ENCODE assay signal across 10 mouse cellular contexts in genomic region chr17:86785612-86786011, GRCm38 (mm10). TPM values are rescaled to one million over a fixed set of nuclear protein-coding genes. Genes with fewer than 3 reads are reported as not detected.
DNase-seq lines count a peak whose midpoint lies in the region; ATAC-seq and TF ChIP-seq lines count a peak whose summit lies in the region.
"Had no signal": no experiment of that assay in that cellular context is flagged by ENCODE, and none has a peak within 500 bp of the region (broad histone marks: within the 10 kb centered on the region; RNA-seq: fewer than 3 reads in every experiment).

No protein-coding gene starts in this region.

- no peak for TF ChIP-seq CTCF in hindbrain, postnatal 0 days (IDR thresholded peaks at IDR 0.05; ENCODE audit: low read depth)
- TF ChIP-seq CTCF in midbrain, postnatal 0 days (IDR thresholded peaks at IDR 0.05), result no peak

- DNase-seq in hindbrain, postnatal 0 days (ENCODE audit: low spot score), result peak; percentile 34
- no peak for DNase-seq in hindbrain, embryonic 14.5 days (ENCODE audit: low spot score)
- DNase-seq in midbrain, postnatal 0 days (ENCODE audit: low spot score), result peak; percentile 32
- peak; percentile 49 for DNase-seq in layer of hippocampus, adult 9-11 months
- DNase-seq in adrenal gland, postnatal 14 days, result no peak
- DNase-seq in adrenal gland, adult 18-20 months (ENCODE audit: low spot score in 2 of 2), result no peak

- no peaks in the 10 kb centered on the region for H3K36me3 ChIP-seq in hindbrain, postnatal 0 days (ENCODE audit: insufficient read depth, low read length)
- H3K36me3 ChIP-seq in hindbrain, embryonic 14.5 days (replicated peaks; ENCODE audit: control insufficient read depth, insufficient read depth), result no peaks in the 10 kb centered on the region
- H3K36me3 ChIP-seq in midbrain, postnatal 0 days (ENCODE audit: insufficient read depth, low read length), result no peaks in the 10 kb centered on the region
- H3K36me3 ChIP-seq in midbrain, embryonic 16.5 days (ENCODE audit: control insufficient read depth, insufficient read depth, low read length), result no peaks in the 10 kb centered on the region
- H3K36me3 ChIP-seq in stomach, embryonic 16.5 days (ENCODE audit: control insufficient read depth, insufficient read depth, low read length), result no peaks in the 10 kb centered on the region
- H3K36me3 ChIP-seq: hindbrain, embryonic 15.5 days had no signal

- H3K27me3 ChIP-seq in hindbrain, postnatal 0 days (ENCODE audit: insufficient read depth, low read length), result no peaks in the 10 kb centered on the region
- H3K27me3 ChIP-seq in hindbrain, embryonic 14.5 days (ENCODE audit: control insufficient read depth, insufficient read depth, low read length), result no peaks in the 10 kb centered on the region
- H3K27me3 ChIP-seq in midbrain, postnatal 0 days (ENCODE audit: insufficient read depth, low read length), result 0 out of 2 replicates have a peak, but pooled peaks cover 3% of the 10 kb centered on the region
- H3K27me3 ChIP-seq in midbrain, embryonic 16.5 days (ENCODE audit: control insufficient read depth, insufficient read depth, low read depth, low read length), result no peaks in the 10 kb centered on the region
- H3K27me3 ChIP-seq in stomach, embryonic 16.5 days (ENCODE audit: control insufficient read depth, insufficient read depth, low read length), result no peaks in the 10 kb centered on the region; the same call in 1 of the 2 replicates
- H3K27me3 ChIP-seq: hindbrain, embryonic 15.5 days had no signal

- ATAC-seq in hindbrain, postnatal 0 days, result peak; percentile 66; the same call in 1 of the 2 replicates
- no peak for ATAC-seq in hindbrain, embryonic 14.5 days (ENCODE audit: low FRiP score)
- ATAC-seq in midbrain, postnatal 0 days (ENCODE audit: low FRiP score), result no peak
- ATAC-seq in midbrain, embryonic 16.5 days, result no peak
- ATAC-seq in stomach, embryonic 16.5 days (ENCODE audit: insufficient read depth, low FRiP score), result no peak

- H3K9me3 ChIP-seq in hindbrain, postnatal 0 days (ENCODE audit: low read length), result no peaks in the 10 kb centered on the region
- H3K9me3 ChIP-seq in hindbrain, embryonic 14.5 days (ENCODE audit: control insufficient read depth, low read length), result no peaks in the 10 kb centered on the region
- H3K9me3 ChIP-seq in midbrain, postnatal 0 days (ENCODE audit: low read length), result no peaks in the 10 kb centered on the region
- no peaks in the 10 kb centered on the region for H3K9me3 ChIP-seq in midbrain, embryonic 16.5 days (replicated peaks; ENCODE audit: control insufficient read depth, low read length, poor library complexity, severe bottlenecking)
- H3K9me3 ChIP-seq in stomach, embryonic 16.5 days (replicated peaks; ENCODE audit: control insufficient read depth, low read length), result no peaks in the 10 kb centered on the region
- H3K9me3 ChIP-seq: hindbrain, embryonic 15.5 days; megakaryocyte, embryonic 14.5 days had no signal

- H3K4me1 ChIP-seq in hindbrain, postnatal 0 days (ENCODE audit: insufficient read depth, low read length), result peaks cover 8% of the 10 kb centered on the region; the same call in 1 of the 2 replicates
- no peaks in the 10 kb centered on the region; the same call in 1 of the 2 replicates for H3K4me1 ChIP-seq in hindbrain, embryonic 14.5 days (replicated peaks; ENCODE audit: control insufficient read depth, insufficient read depth, low read length)
- H3K4me1 ChIP-seq in midbrain, postnatal 0 days (ENCODE audit: insufficient read depth, low read length), result peaks cover 3% of the 10 kb centered on the region; the same call in 1 of the 2 replicates
- peaks cover 13% of the 10 kb centered on the region for H3K4me1 ChIP-seq in midbrain, embryonic 16.5 days (ENCODE audit: control insufficient read depth, insufficient read depth, low read length)
- H3K4me1 ChIP-seq in stomach, embryonic 16.5 days (ENCODE audit: control insufficient read depth, insufficient read depth, low read length), result peaks cover 17% of the 10 kb centered on the region

- no peak overlapping the region for H3K9ac ChIP-seq in hindbrain, postnatal 0 days (replicated peaks; ENCODE audit: low read length)
- no peak overlapping the region for H3K9ac ChIP-seq in hindbrain, embryonic 14.5 days
- H3K9ac ChIP-seq in midbrain, postnatal 0 days (replicated peaks; ENCODE audit: low read length, poor library complexity, severe bottlenecking), result no peak overlapping the region
- H3K9ac ChIP-seq in midbrain, embryonic 16.5 days (ENCODE audit: low read depth, low read length), result no peak overlapping the region
- peak overlapping the region; percentile 46; the same call in 1 of the 2 replicates for H3K9ac ChIP-seq in stomach, embryonic 16.5 days (ENCODE audit: low read length)
- H3K9ac ChIP-seq: hindbrain, embryonic 15.5 days had no signal

- no peak overlapping the region for H3K4me3 ChIP-seq in hindbrain, postnatal 0 days (ENCODE audit: low read length)
- no peak overlapping the region for H3K4me3 ChIP-seq in hindbrain, embryonic 14.5 days (replicated peaks; ENCODE audit: low read length)
- no peak overlapping the region for H3K4me3 ChIP-seq in midbrain, postnatal 0 days (ENCODE audit: low read depth, low read length)
- H3K4me3 ChIP-seq in midbrain, embryonic 16.5 days (ENCODE audit: low read depth, low read length), result no peak overlapping the region
- no peak overlapping the region for H3K4me3 ChIP-seq in stomach, embryonic 16.5 days (replicated peaks; ENCODE audit: low read length)
- H3K4me3 ChIP-seq: hindbrain, embryonic 15.5 days; megakaryocyte, embryonic 14.5 days had no signal

- no peak overlapping the region for H3K4me2 ChIP-seq in hindbrain, postnatal 0 days (ENCODE audit: low read depth, low read length)
- H3K4me2 ChIP-seq in hindbrain, embryonic 14.5 days (replicated peaks), result no peak overlapping the region
- H3K4me2 ChIP-seq in midbrain, postnatal 0 days (ENCODE audit: low read depth, low read length, poor library complexity, severe bottlenecking), result no peak overlapping the region
- no peak overlapping the region for H3K4me2 ChIP-seq in midbrain, embryonic 16.5 days (ENCODE audit: low read length)
- no peak overlapping the region for H3K4me2 ChIP-seq in stomach, embryonic 16.5 days (ENCODE audit: low read depth, low read length)
- H3K4me2 ChIP-seq: hindbrain, embryonic 15.5 days had no signal

- peak overlapping the region; percentile 65; the same call in 1 of the 2 replicates for H3K27ac ChIP-seq in hindbrain, postnatal 0 days
- no peak overlapping the region for H3K27ac ChIP-seq in hindbrain, embryonic 14.5 days
- no peak overlapping the region for H3K27ac ChIP-seq in midbrain, postnatal 0 days (ENCODE audit: low read depth, low read length)
- H3K27ac ChIP-seq in midbrain, embryonic 16.5 days (ENCODE audit: low read length), result no peak overlapping the region
- H3K27ac ChIP-seq in stomach, embryonic 16.5 days (ENCODE audit: low read length), result peak overlapping the region; percentile 71
- H3K27ac ChIP-seq: hindbrain, embryonic 15.5 days had no signal

- WGBS in hindbrain, postnatal 0 days, result 39% methylated on average over 7 of the region's 7 CpGs
- 48% methylated on average over 7 of the region's 7 CpGs for WGBS in hindbrain, embryonic 14.5 days
- 43% methylated on average over 7 of the region's 7 CpGs for WGBS in midbrain, postnatal 0 days
- WGBS in midbrain, embryonic 16.5 days, result 48% methylated on average over 7 of the region's 7 CpGs
- WGBS in stomach, embryonic 16.5 days, result 49% methylated on average over 7 of the region's 7 CpGs

RNA-seq across cellular contexts. Expression of gene Epas1, which starts 32.1 kb away (rescaled TPM):
- 16.7 and 18.1 TPM in 2 replicates for total RNA-seq in hindbrain, postnatal 0 days (2014; rRNA removed)
- polyA plus RNA-seq in hindbrain, postnatal 0 days (2015; fragmentation: Nextera tagmentation; extraction: Ambion mirVana), result 5.3 and 5.6 TPM in 2 replicates
- polyA plus RNA-seq in hindbrain, embryonic 14.5 days (2014; fragmentation: Nextera tagmentation; extraction: Ambion mirVana), result 12.6 and 12.8 TPM in 2 replicates
- 17.5 and 21.5 TPM in 2 replicates for total RNA-seq in midbrain, postnatal 0 days (2014; rRNA removed)
- 6.0 and 6.3 TPM in 2 replicates for polyA plus RNA-seq in midbrain, postnatal 0 days (2015; fragmentation: Nextera tagmentation; extraction: Ambion mirVana)
- polyA plus RNA-seq in midbrain, embryonic 16.5 days (2015; fragmentation: Nextera tagmentation; extraction: Ambion mirVana), result 4.8 and 5.4 TPM in 2 replicates
- 5.3 and 5.8 TPM in 2 replicates for polyA plus RNA-seq in stomach, embryonic 16.5 days (2015; fragmentation: Nextera tagmentation; extraction: Ambion mirVana)
- 226 TPM in 2 replicates for total RNA-seq in adrenal gland, postnatal 14 days (2021)
- 100 to 1,000 TPM; 176 to 200 TPM for total RNA-seq in adrenal gland, adult 18-20 months (2021)

Comparison
In these comparisons a context has a peak if more than half of its experiments do, and no peak if none do; other contexts are left out.
1. DNase-seq: peak in hindbrain, postnatal 0 days (single experiment), midbrain, postnatal 0 days (single experiment) and layer of hippocampus, adult 9-11 months (single experiment); none in hindbrain, embryonic 14.5 days (single experiment), adrenal gland, postnatal 14 days (single experiment) and adrenal gland, adult 18-20 months (0 of 2).
2. H3K27ac ChIP-seq: peak in hindbrain, postnatal 0 days (single experiment) and stomach, embryonic 16.5 days (single experiment); none in hindbrain, embryonic 14.5 days (single experiment), midbrain, postnatal 0 days (single experiment) and midbrain, embryonic 16.5 days (single experiment).